Mouse (Mus musculus) stomach, postnatal 0 days (tissue): ENCODE data around the gene Ccp110. TPM values are rescaled to one million over a fixed set of nuclear protein-coding genes. Genes with fewer than 3 reads are reported as not detected.

Source experiments
- ATAC-seq: fragments of 200-750 bp; cut with Nextera tagmentation; 2 replicates; pipeline ENCODE4 v1.8.0; 2017; ENCODE audit not compliant: low FRiP score, low TSS enrichment
- DNase-seq: peaks from one replicate; pipeline ENCODE4 v3.0.0-alpha.2; 2016; ENCODE audit warnings: low spot score
- H3K27ac ChIP-seq: fragments of 300-500 bp; sonication (generic); replicated peaks from 2 replicates; pipeline ENCODE4 v1.5.1; 2014; ENCODE audit warnings: mild to moderate bottlenecking, control low read depth
- H3K27me3 ChIP-seq: fragments of 300-500 bp; sonication (generic); 2 replicates; pipeline ENCODE4 v1.6.1; 2014; ENCODE audit warnings: low read length; ENCODE audit not compliant: control insufficient read depth, insufficient read depth
- H3K36me3 ChIP-seq: fragments of 300-500 bp; sonication (generic); 2 replicates; pipeline ENCODE4 v1.6.1; 2014; ENCODE audit warnings: low read length, mixed read lengths; ENCODE audit not compliant: control insufficient read depth, insufficient read depth
- H3K4me1 ChIP-seq: fragments of 300-500 bp; sonication (generic); replicated peaks from 2 replicates; pipeline ENCODE4 v1.6.1; 2014; ENCODE audit warnings: antibody characterized with exemption; ENCODE audit not compliant: control insufficient read depth, insufficient read depth
- H3K4me2 ChIP-seq: fragments of 300-500 bp; sonication (generic); replicated peaks from 2 replicates; pipeline ENCODE4 v1.6.1; 2014; ENCODE audit warnings: low read depth, mild to moderate bottlenecking, control low read depth, moderate library complexity
- H3K4me3 ChIP-seq: fragments of 300-500 bp; sonication (generic); 2 replicates; pipeline ENCODE4 v1.5.1; 2014; ENCODE audit warnings: low read depth, low read length, control low read depth
- H3K9ac ChIP-seq: fragments of 300-500 bp; sonication (generic); 2 replicates; pipeline ENCODE4 v1.6.1; 2014; ENCODE audit warnings: mild to moderate bottlenecking, low read length, control low read depth, mixed read lengths
- H3K9me3 ChIP-seq: fragments of 300-500 bp; sonication (generic); 2 replicates; pipeline ENCODE4 v1.6.1; 2016; ENCODE audit warnings: low read length; ENCODE audit not compliant: control insufficient read depth
- CTCF ChIP-seq: IDR thresholded peaks from 2 replicates; pipeline ENCODE4 v1.5.1; 2016; ENCODE audit warnings: antibody characterized with exemption, low read depth, mild to moderate bottlenecking, moderate library complexity
- EP300 ChIP-seq: optimal IDR thresholded peaks from 2 replicates; pipeline ENCODE3; 2016; ENCODE audit warnings: antibody characterized with exemption
- WGBS: fragments of 180-500 bp; shearing (Covaris S2); extraction: QIAGEN DNeasy Blood & Tissue Kit; methylation state at CpG from one replicate; pipeline ENCODE4 v1.1.7; 2014; 5-methylcytosine and 5-hydroxymethylcytosine counted together
- polyA plus RNA-seq: library from polyadenylated mRNA; unstranded; fragments of >200 nt; fragmentation: Nextera tagmentation; extraction: Ambion mirVana; gene quantifications from 2 replicates; pipeline ENCODE4 v1.2.1, GENCODE M21; 2015

Ccp110 gene
- polyA plus RNA-seq = 2.6 and 2.7 TPM in 2 replicates

DNA sequence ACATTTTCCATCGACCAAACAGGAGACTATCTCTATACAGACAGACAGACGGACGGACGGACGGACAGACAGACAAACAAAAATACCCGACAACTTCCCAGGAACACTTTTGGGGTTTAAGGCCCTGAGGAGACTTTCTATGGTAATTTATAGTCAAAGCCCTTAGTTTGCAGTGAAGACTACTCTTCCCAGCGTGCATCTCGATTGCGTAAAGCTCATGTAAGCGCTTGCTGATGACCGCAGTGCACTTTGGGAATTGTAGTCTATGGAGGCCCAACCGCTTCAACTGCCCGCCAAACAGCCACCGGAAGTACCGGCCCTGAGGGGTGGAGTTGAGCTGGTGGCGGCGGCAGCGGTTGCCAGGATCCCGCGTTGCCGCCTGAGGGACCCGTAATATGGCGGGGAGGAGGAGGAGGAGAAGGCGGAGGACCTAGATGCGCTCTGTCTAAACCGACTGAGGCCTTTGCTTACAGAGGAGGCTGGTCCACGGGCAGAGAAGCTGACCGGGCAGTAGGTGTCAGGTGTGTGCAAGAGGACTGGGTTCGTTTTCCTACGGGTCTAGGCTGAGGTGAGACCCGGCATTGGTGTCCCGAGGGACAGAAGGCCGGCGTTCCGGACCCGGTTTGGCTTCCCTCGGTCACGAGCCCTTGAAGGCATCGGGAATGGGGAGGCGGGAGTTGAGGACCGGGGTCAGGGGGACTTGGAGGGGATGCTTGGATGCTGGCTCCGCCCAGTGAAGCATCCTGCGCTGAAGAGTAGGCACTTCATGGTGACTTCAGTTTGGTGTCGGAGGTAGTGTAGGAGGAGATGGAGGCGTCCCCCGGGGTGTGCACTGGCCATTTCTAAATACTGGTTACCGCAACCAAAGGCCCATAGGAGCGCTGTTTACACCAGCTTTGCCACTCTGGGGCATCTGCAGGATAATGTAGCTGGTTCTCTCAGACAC is at the start of gene Ccp110:
Gene Ccp110, plus strand, starts transcription at position 325 of the 946 bp plus-strand sequence.
- no peaks in the 10 kb centered on the region for H3K27me3 ChIP-seq
- H3K4me2 ChIP-seq = peak within 1 kb of the TSS; percentile 91
- no peaks in the 10 kb centered on the region for H3K36me3 ChIP-seq
- peaks cover 3% of the 10 kb centered on the region; the same call in 1 of the 2 replicates for H3K4me1 ChIP-seq
- peak; percentile 23 for TF ChIP-seq CTCF
- TF ChIP-seq EP300 = no peak
- ATAC-seq (peak; percentile 95), DNase-seq (peak; percentile 94)
- no peak within 1 kb of the TSS for H3K27ac ChIP-seq
- peak within 1 kb of the TSS; percentile 69 for H3K9ac ChIP-seq
- under 1% methylated on average over 47 of the region's 48 CpGs for WGBS
- no peaks in the 10 kb centered on the region for H3K9me3 ChIP-seq
- peak within 1 kb of the TSS; percentile 76 for H3K4me3 ChIP-seq

DNA sequence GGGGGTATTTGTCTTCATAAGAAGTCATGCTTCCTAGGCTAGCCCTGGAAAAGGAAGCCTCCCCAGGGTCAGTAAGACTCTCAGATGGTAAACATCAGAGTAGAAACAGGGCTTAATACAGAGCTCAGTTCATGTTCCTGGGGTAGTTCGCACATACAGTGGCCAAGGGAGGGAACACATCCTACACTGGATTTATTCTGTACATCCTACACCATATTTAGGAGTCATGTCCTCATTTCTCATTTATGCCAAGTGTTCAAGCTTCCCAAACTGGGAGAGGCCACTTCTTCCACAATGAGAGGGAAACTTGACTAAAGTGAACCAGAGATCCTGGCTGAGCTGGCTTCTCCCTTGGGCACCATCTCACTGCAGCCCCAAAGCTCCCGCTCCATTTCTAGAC is 44.6 kb upstream of the Ccp110 start:
- DNase-seq (no peak), ATAC-seq (no peak)
- Histone ChIP-seq H3K9ac (no peak overlapping the region), H3K27ac (no peak overlapping the region), H3K4me1 (no peaks in the 10 kb centered on the region), H3K36me3 (no peaks in the 10 kb centered on the region), H3K9me3 (no peaks in the 10 kb centered on the region), H3K27me3 (no peaks in the 10 kb centered on the region), H3K4me2 (no peak overlapping the region), H3K4me3 (no peak overlapping the region)
- no peak for TF ChIP-seq EP300
- TF ChIP-seq CTCF = no peak
- 88% methylated on average over 2 of the region's 2 CpGs for WGBS

DNA sequence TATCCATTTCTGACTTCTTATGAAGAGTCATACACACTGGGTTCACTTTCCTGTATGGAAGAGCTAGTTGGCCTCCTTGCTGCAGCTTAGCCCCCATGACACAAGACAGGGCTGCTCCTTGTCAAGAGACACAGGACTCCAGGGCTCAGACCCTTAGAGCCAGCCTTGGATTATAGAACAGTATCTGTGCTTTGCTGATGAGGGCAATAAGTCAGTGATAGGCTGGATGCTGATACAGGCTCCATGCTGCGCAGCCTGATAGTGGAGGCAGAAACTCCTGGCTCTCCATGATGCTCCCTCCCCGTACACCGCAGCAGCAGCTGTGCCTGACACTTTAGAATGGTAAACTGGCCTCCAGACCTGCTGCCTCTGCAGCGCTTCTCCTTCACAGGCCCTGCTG is 42.2 kb upstream of the Ccp110 start:
- 60% methylated on average over 4 of the region's 4 CpGs for WGBS
- no peak overlapping the region for H3K9ac ChIP-seq
- no peak for ATAC-seq

DNA sequence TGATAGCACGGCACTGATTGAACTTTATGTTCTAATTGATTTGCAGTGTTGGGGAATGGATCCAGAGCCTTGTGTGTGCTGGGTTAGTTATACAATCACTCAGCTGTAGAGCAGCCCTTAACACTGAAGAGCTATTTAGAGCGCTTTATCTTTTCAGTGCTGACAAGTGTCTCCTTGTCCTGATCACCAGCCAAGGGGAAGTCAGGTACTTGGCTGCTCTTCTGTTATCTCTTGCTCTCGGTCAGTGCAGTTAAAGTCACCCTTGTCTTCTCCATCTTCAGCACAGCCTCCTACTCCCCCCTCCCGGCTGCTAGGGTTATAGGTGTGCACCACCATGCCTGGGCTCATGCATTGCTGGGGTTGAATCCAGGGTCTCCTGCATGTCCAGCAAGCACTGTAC is 35.5 kb upstream of the Ccp110 start:
- WGBS = 86% methylated on average over 4 of the region's 4 CpGs
- ATAC-seq (no peak), DNase-seq (no peak)
- Histone ChIP-seq H3K4me3 (no peak overlapping the region), H3K27me3 (no peaks in the 10 kb centered on the region), H3K9ac (no peak overlapping the region), H3K27ac (no peak overlapping the region), H3K9me3 (no peaks in the 10 kb centered on the region), H3K4me1 (no peaks in the 10 kb centered on the region), H3K4me2 (no peak overlapping the region), H3K36me3 (no peaks in the 10 kb centered on the region)
- TF ChIP-seq EP300 (no peak), CTCF (no peak)

More for the DNA sequence above, 42.2 kb upstream of the Ccp110 start:
- H3K4me3 ChIP-seq = no peak overlapping the region
- no peaks in the 10 kb centered on the region for H3K9me3 ChIP-seq
- TF ChIP-seq CTCF = no peak
- no peak for TF ChIP-seq EP300
- H3K27me3 ChIP-seq = no peaks in the 10 kb centered on the region
- no peak overlapping the region for H3K27ac ChIP-seq
- H3K4me2 ChIP-seq = no peak overlapping the region
- no peaks in the 10 kb centered on the region for H3K4me1 ChIP-seq
- no peak for DNase-seq
- no peaks in the 10 kb centered on the region for H3K36me3 ChIP-seq

DNA sequence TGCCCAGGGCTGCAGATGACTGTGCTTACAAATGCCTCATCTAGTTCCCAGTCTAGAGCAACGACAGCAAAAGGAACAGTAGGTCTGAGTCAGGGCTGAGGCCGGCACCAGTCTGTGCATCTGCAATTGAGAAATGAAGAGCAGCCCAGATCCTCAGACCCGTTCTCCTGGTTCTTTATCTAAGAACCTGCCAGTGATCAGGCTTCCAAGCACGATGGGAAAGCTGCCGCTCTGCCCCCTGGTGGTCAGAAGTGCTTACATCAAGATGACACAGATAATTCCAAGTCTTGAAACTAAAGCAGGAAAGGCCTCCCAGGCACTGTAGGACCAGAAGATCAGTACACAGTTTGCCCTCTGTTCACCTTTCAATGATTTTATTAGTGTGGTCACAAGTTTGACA is 24.2 kb upstream of the Ccp110 start:
- 27% methylated on average over 5 of the region's 5 CpGs for WGBS
- no peaks in the 10 kb centered on the region for H3K4me1 ChIP-seq
- no peak overlapping the region for H3K4me2 ChIP-seq
- H3K9ac ChIP-seq = no peak overlapping the region
- peak; percentile 72 for ATAC-seq
- no peaks in the 10 kb centered on the region for H3K27me3 ChIP-seq
- peaks cover 13% of the 10 kb centered on the region for H3K36me3 ChIP-seq
- H3K9me3 ChIP-seq = no peaks in the 10 kb centered on the region
- TF ChIP-seq EP300 (no peak), CTCF (peak; percentile 91)
- no peak overlapping the region for H3K4me3 ChIP-seq
- no peak overlapping the region for H3K27ac ChIP-seq
- peak; percentile 86 for DNase-seq

DNA sequence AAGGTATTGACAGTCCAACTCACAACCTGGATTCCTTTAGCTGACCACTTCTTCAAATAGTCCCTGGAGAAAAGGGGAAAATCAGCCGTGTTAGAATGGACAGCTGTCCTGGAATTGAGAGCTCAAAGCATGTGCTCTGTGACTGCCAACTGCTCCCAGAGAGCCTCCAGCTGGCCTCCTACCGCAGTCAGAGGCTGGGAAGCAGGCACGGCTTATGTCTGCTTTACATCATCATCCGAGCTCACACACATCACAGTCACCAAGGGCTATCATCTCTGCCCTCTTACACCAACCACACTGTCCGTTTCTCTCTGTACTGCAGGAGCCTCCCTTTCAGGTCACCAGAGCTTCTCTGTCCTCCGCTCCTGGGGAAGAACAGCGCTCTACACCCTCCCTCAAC is 23.3 kb upstream of the Ccp110 start:
- DNase-seq (no peak), ATAC-seq (no peak)
- Histone ChIP-seq H3K9me3 (no peaks in the 10 kb centered on the region), H3K27ac (no peak overlapping the region), H3K4me3 (no peak overlapping the region), H3K27me3 (no peaks in the 10 kb centered on the region), H3K4me2 (no peak overlapping the region), H3K36me3 (peaks cover 13% of the 10 kb centered on the region), H3K4me1 (no peaks in the 10 kb centered on the region), H3K9ac (no peak overlapping the region)
- 82% methylated on average over 7 of the region's 7 CpGs for WGBS
- TF ChIP-seq EP300 = no peak
